In the genomic region with DNA sequence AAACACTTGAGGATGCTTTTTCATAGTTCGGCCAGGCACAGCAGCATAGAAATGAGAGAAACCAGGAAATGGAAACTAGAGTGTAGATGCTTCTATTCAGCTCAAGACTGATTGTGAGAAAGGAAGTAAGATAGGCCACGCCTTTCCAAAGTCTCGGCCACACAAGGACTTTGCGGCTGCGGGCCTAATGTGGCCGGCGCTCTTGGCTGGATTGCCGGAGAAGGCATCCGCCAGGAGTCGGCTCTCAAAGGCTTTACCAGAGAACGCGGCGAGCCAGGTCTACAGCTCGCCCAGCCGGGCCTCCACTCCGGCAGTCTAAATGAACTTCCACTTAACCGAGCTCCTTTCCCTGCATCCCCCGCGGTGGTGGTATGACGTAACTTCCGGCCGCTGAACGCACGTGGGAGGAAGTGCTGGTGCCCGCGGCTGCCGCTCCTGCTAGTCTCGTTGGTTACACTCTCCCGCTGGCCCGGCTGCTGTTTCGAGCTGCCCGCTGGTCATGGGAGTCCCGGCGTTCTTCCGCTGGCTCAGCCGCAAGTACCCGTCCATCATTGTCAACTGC, we compare ENCODE assay signal across 1 mouse cellular context.
A peak's percentile ranks its signal among the peaks of the same experiment; 100 is the strongest.
TF ChIP-seq lines count a peak whose summit lies in the region.

Gene Xrn2 (plus strand): TSS at position 374 of the 562 bp plus-strand sequence.

TF ChIP-seq in MEL, 35 proteins besides CTCF, POLR2A, EP300 and RAD21 (continued from another document):
- TF ChIP-seq ETS1 (IDR thresholded peaks at IDR 0.05; ENCODE audit: low read depth, low read length) = no peak; the same call in 1 of the 2 replicates
- TF ChIP-seq MAX (IDR thresholded peaks at IDR 0.05; ENCODE audit: low read length) = peak; percentile 97
- TF ChIP-seq MAFK (IDR thresholded peaks at IDR 0.05; ENCODE audit: borderline replicate concordance, low read depth, low read length) = no peak
- TF ChIP-seq MXI1 (IDR thresholded peaks at IDR 0.05; ENCODE audit: low read depth, low read length) = peak; percentile 95
- TF ChIP-seq HCFC1 (IDR thresholded peaks at IDR 0.05; ENCODE audit: low read depth, low read length) = peak; percentile 89
- peak; percentile 70 for TF ChIP-seq POLR2AphosphoS2 (IDR thresholded peaks at IDR 0.05; ENCODE audit: low read length)
- peak; percentile 87 for TF ChIP-seq MYC (IDR thresholded peaks at IDR 0.05; ENCODE audit: low read depth, low read length)
- peak; percentile 91 for TF ChIP-seq USF1 (IDR thresholded peaks at IDR 0.05; ENCODE audit: low read depth, low read length)
- no peak for TF ChIP-seq JUND (IDR thresholded peaks at IDR 0.05; ENCODE audit: low read depth, low read length)
- no peak for TF ChIP-seq GABPA (IDR thresholded peaks at IDR 0.05; ENCODE audit: low read depth, low read length)
- TF ChIP-seq UBTF (IDR thresholded peaks at IDR 0.05; ENCODE audit: borderline replicate concordance, insufficient read depth, low read depth, low read length) = no peak
TF ChIP-seq in MEL: peak in this region for 16.
